In genomic region chr11:69704613-69705010, GRCm38 (mm10) we compare ENCODE assay signal across 26 mouse cellular contexts. TPM values are rescaled to one million over a fixed set of nuclear protein-coding genes. Genes with fewer than 3 reads are reported as not detected.
"Had no signal": no experiment of that assay in that cellular context is flagged by ENCODE, and none has a peak within 500 bp of the region (broad histone marks: within the 10 kb centered on the region; RNA-seq: fewer than 3 reads in every experiment).

No protein-coding gene starts in this region.

- DNase-seq: gastrocnemius, adult 2 months; gastrocnemius, postnatal 10 days; gastrocnemius, postnatal 36 days; heart, postnatal 10 days; heart, postnatal 4 days; kidney, adult 18-20 months; kidney, adult 8-10 months; kidney, postnatal 10 days; kidney, postnatal 25 days; kidney, postnatal 4 days; liver had no signal

- H3K4me3 ChIP-seq: gastrocnemius, adult 2 months; heart, embryonic 10.5 days; heart, embryonic 12.5 days; hindbrain, embryonic 10.5 days; hindbrain, embryonic 12.5 days; intestine, embryonic 15.5 days; layer of hippocampus, adult 2 months; left cerebral cortex, adult 2 months; limb, embryonic 10.5 days; limb, embryonic 12.5 days had no signal

- H3K9ac ChIP-seq: heart, embryonic 12.5 days; hindbrain, embryonic 12.5 days; hindbrain, embryonic 14.5 days; intestine, embryonic 15.5 days; limb, embryonic 12.5 days; liver, embryonic 14.5 days had no signal

- H3K27me3 ChIP-seq: heart, embryonic 12.5 days; hindbrain, embryonic 12.5 days; intestine, embryonic 15.5 days; limb, embryonic 12.5 days had no signal

- ATAC-seq: hindbrain, embryonic 16.5 days; inflammation-experienced regulatory T-cells, adult 6 months; intestine, embryonic 15.5 days; intestine, postnatal 0 days had no signal

- H3K4me1 ChIP-seq: hindbrain, embryonic 12.5 days had no signal

- H3K27ac ChIP-seq: gastrocnemius, adult 2 months; heart, embryonic 10.5 days; hindbrain, embryonic 10.5 days; hindbrain, embryonic 12.5 days; hindbrain, embryonic 14.5 days; intestine, embryonic 15.5 days; layer of hippocampus, adult 2 months; left cerebral cortex, adult 2 months; limb, embryonic 10.5 days; limb, embryonic 12.5 days; liver, embryonic 14.5 days had no signal

- H3K36me3 ChIP-seq: heart, embryonic 10.5 days; heart, embryonic 12.5 days; hindbrain, embryonic 10.5 days; hindbrain, embryonic 12.5 days; intestine, embryonic 15.5 days; limb, embryonic 10.5 days; limb, embryonic 12.5 days had no signal

- H3K4me2 ChIP-seq: heart, embryonic 12.5 days; hindbrain, embryonic 12.5 days; hindbrain, embryonic 14.5 days; intestine, embryonic 15.5 days; limb, embryonic 12.5 days; liver, embryonic 11.5 days had no signal

- H3K9me3 ChIP-seq: heart, embryonic 10.5 days; heart, embryonic 12.5 days; hindbrain, embryonic 10.5 days; hindbrain, embryonic 12.5 days; intestine, embryonic 15.5 days; limb, embryonic 10.5 days; limb, embryonic 12.5 days had no signal

RNA-seq across cellular contexts. Expression of gene Tnfsfm13, which starts 8.7 kb away (rescaled TPM):
- polyA plus RNA-seq: inflammation-experienced regulatory T-cells, adult 6 months had no signal

RNA-seq across cellular contexts. Expression of gene Tnfsf12, which starts 9.0 kb away (rescaled TPM):
- polyA plus RNA-seq: inflammation-experienced regulatory T-cells, adult 6 months had no signal

RNA-seq across cellular contexts. Expression of gene Tnfsf13, which starts 19.0 kb away (rescaled TPM):
- polyA plus RNA-seq: inflammation-experienced regulatory T-cells, adult 6 months had no signal
